Mouse (Mus musculus): ENCODE measurements around the gene 1700029J07Rik.
A peak's percentile ranks its signal among the peaks of the same experiment; 100 is the strongest.

1700029J07Rik gene

DNA sequence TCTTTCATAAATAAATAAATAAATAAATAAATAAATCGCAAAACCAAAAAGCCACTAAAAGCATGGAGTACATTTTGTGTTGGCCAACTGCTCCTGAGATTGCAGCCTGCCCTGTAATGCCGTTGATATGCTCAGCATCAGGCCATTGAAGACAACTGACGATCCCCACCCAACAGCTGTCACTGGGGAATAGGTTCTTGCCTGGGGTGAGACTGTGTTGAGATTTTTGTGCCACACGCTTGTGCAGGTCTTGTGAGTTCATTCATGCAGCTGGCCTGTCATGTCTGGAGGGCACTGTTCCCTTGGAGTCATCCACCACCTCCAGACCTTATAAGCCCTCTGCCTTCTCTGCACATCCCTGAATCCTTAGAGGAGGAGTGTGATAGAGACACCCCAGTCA is 28.8 kb downstream of the 1700029J07Rik start:
- DNase-seq, result no peak

DNA sequence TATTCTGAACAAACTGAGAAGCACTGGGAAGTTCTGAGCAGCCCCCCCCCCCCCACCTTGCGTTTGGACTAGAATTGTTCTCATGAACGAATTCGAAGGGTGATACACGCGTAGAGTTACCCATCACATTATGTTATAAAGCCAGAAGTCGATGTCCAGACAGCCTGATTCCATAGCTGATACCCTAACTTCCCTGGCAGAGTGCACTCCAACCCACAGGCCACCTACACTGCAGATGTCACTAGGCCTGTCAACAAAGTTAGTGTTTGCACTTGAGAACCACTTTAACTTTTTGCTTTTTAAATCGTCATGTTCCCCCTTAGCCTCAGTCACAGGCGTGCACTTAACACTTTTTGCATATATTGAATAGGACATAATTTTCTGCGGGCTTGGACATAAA is 38.1 kb downstream of the 1700029J07Rik start:
- no peak for DNase-seq

DNA sequence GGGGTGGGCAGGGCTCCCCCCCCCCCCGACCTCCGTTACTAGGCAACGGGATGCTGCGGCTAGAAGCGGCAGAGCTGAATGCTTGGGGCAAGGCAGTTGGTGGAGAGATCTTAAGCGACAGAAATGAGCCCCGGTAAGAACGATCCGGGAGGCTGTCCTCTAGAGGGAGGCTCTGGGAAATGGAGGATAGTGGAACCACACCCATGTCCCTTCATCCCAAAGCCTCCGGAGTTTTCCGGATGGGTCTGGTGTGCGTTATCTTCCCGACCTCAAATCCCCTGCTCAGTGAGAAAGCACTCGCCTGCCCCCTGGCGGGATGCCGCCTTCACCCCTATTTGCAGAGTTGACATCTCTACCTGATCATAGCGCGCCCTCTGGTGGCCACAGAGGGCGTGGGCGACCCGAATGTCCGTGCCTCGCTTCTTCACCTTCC is 40.5 kb downstream of the 1700029J07Rik start, which contains the start of gene Ccdc110:
Ccdc110 (plus strand) TSS at position 38 of the 433 bp plus-strand sequence.
- peak; percentile 93 to 98 for DNase-seq

DNA sequence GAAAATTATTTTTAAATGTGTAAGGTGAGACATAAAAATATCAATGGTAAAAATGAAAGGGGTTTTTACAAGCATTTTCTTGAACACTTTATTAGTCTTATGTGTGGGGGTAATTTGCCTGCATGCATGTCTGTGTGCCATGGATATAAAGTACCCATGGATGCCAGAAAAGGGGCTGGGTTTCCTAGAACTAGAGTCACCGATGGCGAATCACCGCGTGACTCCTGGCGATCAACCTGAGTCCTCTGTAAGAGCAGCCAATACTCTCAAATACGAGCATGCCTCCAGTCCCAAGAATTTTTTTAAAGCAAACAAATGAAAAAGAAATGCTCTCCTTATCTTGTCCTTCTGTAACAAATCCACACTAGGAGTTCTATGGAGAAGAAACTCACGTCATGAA is 52.9 kb downstream of the 1700029J07Rik start:
- DNase-seq, result no peak

DNA sequence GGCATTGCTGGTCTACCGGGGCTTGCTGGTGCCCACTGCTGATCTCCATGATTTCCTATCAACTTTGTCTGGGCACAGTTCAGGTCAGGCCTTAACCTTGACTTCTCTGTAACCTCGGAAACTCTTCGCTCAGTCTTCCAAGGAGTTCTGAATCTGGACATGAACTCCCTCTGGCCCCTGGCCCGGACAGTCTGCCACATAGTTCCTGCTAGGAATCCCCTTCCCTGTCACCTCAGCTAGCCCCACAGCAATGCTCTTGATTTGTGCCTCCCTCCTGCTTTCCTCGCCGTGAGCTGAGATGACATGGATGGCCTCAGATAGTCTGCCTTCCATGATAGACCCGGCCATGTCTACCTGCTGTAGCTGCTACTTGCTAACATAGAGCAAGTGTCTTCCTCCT is 54.7 kb downstream of the 1700029J07Rik start:
- DNase-seq, result no peak

DNA sequence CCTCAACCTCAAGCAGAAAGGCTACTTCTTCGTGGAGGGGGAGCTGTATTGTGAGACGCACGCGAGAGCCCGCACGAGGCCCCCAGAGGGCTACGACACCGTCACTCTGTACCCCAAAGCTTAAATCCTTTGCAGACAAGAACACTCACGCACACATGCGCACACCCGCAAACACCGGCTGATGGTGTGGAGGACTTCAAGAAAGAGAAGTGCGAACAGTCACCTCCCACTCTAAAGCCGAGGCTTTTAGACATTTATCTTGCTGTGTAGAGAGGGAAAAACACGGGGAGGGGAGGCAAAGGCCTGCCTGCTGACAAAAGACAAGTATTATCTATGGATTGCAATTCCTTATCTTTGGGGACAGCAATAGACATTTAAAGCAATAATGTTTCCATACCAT is 56.2 kb downstream of the 1700029J07Rik start:
- no peak for DNase-seq

DNA sequence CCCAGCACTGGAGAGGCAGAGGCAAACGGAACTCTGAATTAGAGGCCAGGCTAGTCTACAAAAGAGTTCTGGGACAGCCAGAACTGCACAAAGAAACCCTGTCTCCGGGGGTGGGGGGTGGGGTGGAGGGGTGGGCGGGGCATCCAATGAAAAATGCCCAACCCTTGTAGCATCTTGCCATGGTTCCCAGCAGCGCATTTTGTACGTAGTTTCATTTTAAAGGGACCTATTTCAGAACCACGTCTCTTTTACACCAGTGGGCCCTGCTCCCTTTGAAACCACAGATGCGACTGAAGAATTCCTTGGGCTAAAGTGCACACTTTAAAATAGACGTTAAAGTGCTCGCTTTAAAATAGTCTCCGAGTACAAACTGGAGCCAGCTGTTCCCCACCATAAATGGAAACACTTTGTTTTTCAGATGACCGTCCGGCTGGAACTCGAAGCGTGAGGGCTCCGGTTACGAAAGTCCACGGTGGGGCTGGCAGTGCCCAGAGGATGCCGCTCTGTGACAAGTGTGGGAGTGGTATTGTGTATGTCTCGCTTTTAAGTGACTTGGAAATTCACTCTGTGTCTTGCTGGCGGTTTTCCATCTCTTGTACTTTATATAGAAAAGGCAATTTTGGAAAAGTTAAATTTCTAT is 57.9 kb downstream of the 1700029J07Rik start:
- peak in 1 of 2 experiments; percentile 41 for DNase-seq

DNA sequence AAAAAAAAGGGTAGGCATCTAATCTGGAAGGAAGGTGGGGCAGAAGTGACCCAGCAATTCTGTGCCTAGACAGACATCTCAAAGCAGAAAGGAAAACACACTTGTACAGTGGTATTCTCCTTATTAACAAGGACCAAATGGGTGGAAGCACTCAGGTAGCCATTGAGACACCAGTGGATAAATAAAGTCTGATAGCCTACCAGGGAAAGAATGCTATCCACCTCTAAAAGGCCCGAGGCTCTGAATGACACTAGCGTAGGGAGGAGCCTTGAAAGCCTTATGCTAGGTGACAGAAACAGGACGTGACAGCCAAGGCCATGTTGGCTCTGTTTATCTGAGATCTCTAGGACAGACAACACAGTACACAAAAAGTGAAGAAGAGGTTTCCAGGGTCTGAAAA is 58.6 kb downstream of the 1700029J07Rik start:
- DNase-seq, result no peak

DNA sequence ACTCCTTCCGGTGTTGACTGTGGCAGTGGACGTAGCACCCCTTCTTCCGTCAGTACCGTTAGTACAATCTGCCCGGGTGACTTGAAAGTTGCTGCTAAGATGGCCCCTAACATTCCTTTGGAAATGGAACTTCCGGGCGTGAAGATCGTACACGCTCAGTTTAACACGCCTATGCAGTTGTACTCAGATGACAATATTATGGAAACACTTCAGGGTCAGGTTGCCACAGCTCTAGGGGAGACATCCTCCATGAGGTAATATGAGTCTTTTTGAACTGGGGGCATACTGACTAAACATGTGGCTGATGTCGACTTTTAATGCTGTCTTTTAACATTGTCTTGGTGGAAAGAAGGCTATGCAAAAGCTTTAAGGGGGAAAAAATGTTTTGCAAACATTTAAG is 61.3 kb downstream of the 1700029J07Rik start:
- DNase-seq, result no peak

DNA sequence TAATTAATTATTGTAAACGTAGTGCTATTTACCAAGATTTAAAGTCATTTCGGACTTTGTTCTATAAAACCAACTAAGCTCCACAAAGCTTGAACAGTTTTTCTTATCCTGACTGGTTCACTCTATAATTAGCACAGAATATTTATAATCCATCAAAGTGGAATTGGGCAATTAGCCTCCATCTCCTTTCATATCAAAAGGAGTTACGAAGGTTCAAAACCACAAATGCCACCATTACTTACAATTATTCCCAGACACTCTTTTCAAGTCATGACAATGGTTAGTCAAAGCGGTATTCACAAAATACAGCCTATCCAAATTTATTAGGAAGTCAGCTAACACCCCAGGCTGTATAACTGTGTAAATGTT is 68.8 kb downstream of the 1700029J07Rik start:
- no peak for DNase-seq

DNA sequence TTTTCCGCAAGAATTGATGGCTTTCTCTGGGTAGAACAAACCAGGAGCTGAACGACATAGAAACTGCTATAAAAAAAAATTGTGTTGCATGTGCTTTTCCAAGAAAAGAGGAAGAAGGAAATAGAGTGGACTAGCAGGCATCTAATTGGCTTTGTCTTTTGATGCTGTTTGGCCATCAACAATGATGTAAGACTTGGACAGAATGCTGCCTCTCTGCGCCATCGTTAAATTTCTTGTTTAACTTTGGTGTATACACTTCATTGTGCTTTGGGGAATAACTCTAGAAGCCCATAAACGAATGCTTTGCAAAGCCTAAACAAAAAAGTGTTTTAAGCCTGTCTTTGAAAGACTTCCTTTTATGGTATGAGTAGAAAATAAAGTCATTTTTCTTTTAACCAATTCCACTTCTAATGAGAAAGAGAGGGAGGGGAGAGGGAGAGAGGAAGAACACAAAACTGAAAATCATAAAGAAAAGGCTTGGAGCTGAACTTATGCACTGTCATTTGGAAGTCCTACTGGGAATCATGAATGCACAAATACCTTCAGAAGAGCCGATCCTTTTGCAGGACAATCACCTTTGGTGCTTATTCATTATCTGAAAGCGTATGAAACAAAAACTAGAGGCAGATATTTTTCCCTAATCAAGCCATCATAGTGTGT is 69.3 kb downstream of the 1700029J07Rik start:
- no peak for DNase-seq

DNA sequence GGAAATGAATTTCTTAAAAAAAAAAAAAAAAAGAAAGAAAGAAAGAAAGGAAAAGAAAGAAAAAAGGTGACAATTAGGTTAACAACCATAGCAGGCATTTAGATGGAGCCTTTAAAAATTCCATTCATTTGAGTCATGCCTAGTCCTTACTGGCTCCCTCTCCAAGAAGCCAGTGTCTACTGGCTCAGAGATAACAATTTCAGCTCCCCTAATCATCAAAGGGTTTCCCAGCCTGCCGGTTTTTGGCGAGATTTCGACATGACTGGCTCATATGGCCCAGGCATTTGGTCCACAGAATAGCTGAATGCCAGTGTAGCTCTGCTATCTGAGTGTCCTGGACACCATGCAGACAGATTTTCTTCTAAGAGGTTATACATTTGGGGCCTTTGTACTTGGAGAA is 71.4 kb downstream of the 1700029J07Rik start:
- no peak for DNase-seq

Measured in kidney, postnatal 25 days (tissue).